Mouse (Mus musculus): ENCODE measurements around the gene Ak4. TPM values are rescaled to one million over a fixed set of nuclear protein-coding genes. Genes with fewer than 3 reads are reported as not detected.

The Ak4 gene
- polyA plus RNA-seq, 1 experiment from 2014 or later = 5.0 TPM

GRCm38 (mm10) chr4:101515853-101516252, 96.8 kb downstream of the Ak4 start:
- H3K9me3 ChIP-seq (ENCODE audit: control insufficient read depth, low read length) = no peaks in the 10 kb centered on the region
- H3K4me2 ChIP-seq (ENCODE audit: low read depth, low read length) = no peak overlapping the region
- DNase-seq (ENCODE audit: low spot score) (no peak), ATAC-seq (ENCODE audit: low read depth) (no peak)
- H3K4me1 ChIP-seq (ENCODE audit: control insufficient read depth, insufficient read depth, low read length) = no peaks in the 10 kb centered on the region
- H3K27ac ChIP-seq (replicated peaks; ENCODE audit: low read depth, low read length) = no peak overlapping the region
- no peak overlapping the region for H3K4me3 ChIP-seq (ENCODE audit: low read depth, low read length)
- H3K9ac ChIP-seq (ENCODE audit: low read depth, low read length) = no peak overlapping the region
- H3K27me3 ChIP-seq (replicated peaks; ENCODE audit: control insufficient read depth, insufficient read depth, low read length) = no peaks in the 10 kb centered on the region
- no peaks in the 10 kb centered on the region for H3K36me3 ChIP-seq (ENCODE audit: control insufficient read depth, insufficient read depth, low read length)
- 89% methylated on average over 14 of the region's 14 CpGs for WGBS

Other genes starting within 250 kb of the Ak4 start
- gene Jak1, start 154.0 kb upstream of the Ak4 start, polyA plus RNA-seq (2014; fragmentation: Nextera tagmentation; extraction: Ambion mirVana) = 82.2 and 92.4 TPM in 2 replicates
- 4.4 and 4.8 TPM in 2 replicates for gene Dnajc6, start 77.4 kb downstream of the Ak4 start, polyA plus RNA-seq (2014; fragmentation: Nextera tagmentation; extraction: Ambion mirVana)
- gene Leprot, start 228.4 kb downstream of the Ak4 start, polyA plus RNA-seq (2014; fragmentation: Nextera tagmentation; extraction: Ambion mirVana) = 98.1 and 98.2 TPM in 2 replicates